Mouse (Mus musculus) E14TG2a.4 (cell line): ENCODE measurements around the gene Slc22a23.

Experiments used
- CTCF ChIP-seq: conservative IDR thresholded peaks from 2 replicates; pipeline ENCODE4 v1.5.1; 2014; ENCODE audit warnings: low read length
- NANOG ChIP-seq: IDR thresholded peaks from 2 replicates; pipeline ENCODE4 v1.6.1; 2014; ENCODE audit warnings: borderline replicate concordance, low read length, mixed read lengths

GRCm38 (mm10) chr13:34244186-34244585 lies 100.8 kb downstream of the Slc22a23 start:
- no peak for TF ChIP-seq CTCF
- TF ChIP-seq NANOG = peak; percentile 98
